Mouse (Mus musculus) hindbrain, postnatal 0 days (tissue): Measurements from ENCODE around the gene Slc18a2. TPM values are rescaled to one million over a fixed set of nuclear protein-coding genes. Genes with fewer than 3 reads are reported as not detected.

Experiments used
- ATAC-seq: fragments of 200-750 bp; cut with Nextera tagmentation; 2 replicates; pipeline ENCODE4 v1.8.0; 2017; ENCODE audit warnings: mild to moderate bottlenecking, moderate TSS enrichment, moderate library complexity
- DNase-seq: peaks from one replicate; pipeline ENCODE4 v3.0.0-alpha.2; 2015; ENCODE audit warnings: low spot score
- H3K27ac ChIP-seq: fragments of 300-500 bp; sonication (generic); 2 replicates; pipeline ENCODE4 v1.5.1; 2014; ENCODE audit warnings: mild to moderate bottlenecking
- H3K27me3 ChIP-seq: fragments of 300-500 bp; sonication (generic); 2 replicates; pipeline ENCODE4 v1.6.1; 2014; ENCODE audit warnings: low read length, mixed read lengths; ENCODE audit not compliant: insufficient read depth
- H3K36me3 ChIP-seq: fragments of 300-500 bp; sonication (generic); 2 replicates; pipeline ENCODE4 v1.6.1; 2014; ENCODE audit warnings: low read length, mixed read lengths; ENCODE audit not compliant: insufficient read depth
- H3K4me1 ChIP-seq: fragments of 300-500 bp; sonication (generic); 2 replicates; pipeline ENCODE4 v1.6.1; 2014; ENCODE audit warnings: antibody characterized with exemption, low read length, mixed read lengths; ENCODE audit not compliant: insufficient read depth
- H3K4me2 ChIP-seq: fragments of 300-500 bp; sonication (generic); 2 replicates; pipeline ENCODE4 v1.6.1; 2014; ENCODE audit warnings: low read depth, mild to moderate bottlenecking, low read length, moderate library complexity, mixed read lengths
- H3K4me3 ChIP-seq: fragments of 300-500 bp; sonication (generic); 2 replicates; pipeline ENCODE4 v1.5.1; 2014; ENCODE audit warnings: low read length
- H3K9ac ChIP-seq: fragments of 300-500 bp; sonication (generic); replicated peaks from 2 replicates; pipeline ENCODE4 v1.6.1; 2014; ENCODE audit warnings: mild to moderate bottlenecking, low read length, moderate library complexity, mixed read lengths
- H3K9me3 ChIP-seq: fragments of 300-500 bp; sonication (generic); 2 replicates; pipeline ENCODE4 v1.6.1; 2016; ENCODE audit warnings: low read length, mixed read lengths
- CTCF ChIP-seq: IDR thresholded peaks from 2 replicates; pipeline ENCODE4 v1.5.1; 2016; ENCODE audit warnings: antibody characterized with exemption, control low read depth, low read depth
- WGBS: fragments of 180-500 bp; shearing (Covaris S2); extraction: QIAGEN DNeasy Blood & Tissue Kit; methylation state at CpG from one replicate; pipeline ENCODE4 v1.1.7; 2014; 5-methylcytosine and 5-hydroxymethylcytosine counted together
- polyA plus RNA-seq: library from polyadenylated mRNA; unstranded; fragments of >200 nt; fragmentation: Nextera tagmentation; extraction: Ambion mirVana; gene quantifications from 2 replicates; pipeline ENCODE4 v1.2.1, GENCODE M21; 2015
- total RNA-seq: library from RNA; depleted of rRNA; stranded (reverse); fragments of >200 nt; gene quantifications from 2 replicates; pipeline ENCODE4 v1.2.3, GENCODE M21; 2014; rRNA removed

Gene Slc18a2
- total RNA-seq (11.4 and 13.7 TPM in 2 replicates), polyA plus RNA-seq (21.3 and 21.7 TPM in 2 replicates)

- ATAC-seq (peak; percentile 53), DNase-seq (peak; percentile 22)
- H3K27me3 ChIP-seq: peaks cover 8% of the 10 kb centered on the region
- peak within 1 kb of the TSS; percentile 35 for H3K4me3 ChIP-seq
- H3K27ac ChIP-seq: no peak within 1 kb of the TSS
- no peaks in the 10 kb centered on the region for H3K36me3 ChIP-seq
- peak within 1 kb of the TSS; percentile 62 for H3K4me2 ChIP-seq
- H3K9ac ChIP-seq: 0 out of 2 replicates have a peak within 1 kb of the TSS, but pooled peaks have one; percentile 41
- no peak for TF ChIP-seq CTCF
- H3K9me3 ChIP-seq: no peaks in the 10 kb centered on the region
- peaks cover 5% of the 10 kb centered on the region; the same call in 1 of the 2 replicates for H3K4me1 ChIP-seq
- WGBS: under 1% methylated on average over 53 of the region's 55 CpGs
Measured at GRCm38 (mm10) chr19:59260718-59261442, at the start of gene Slc18a2. Slc18a2 (plus strand) TSS chr19:59260896.

DNA sequence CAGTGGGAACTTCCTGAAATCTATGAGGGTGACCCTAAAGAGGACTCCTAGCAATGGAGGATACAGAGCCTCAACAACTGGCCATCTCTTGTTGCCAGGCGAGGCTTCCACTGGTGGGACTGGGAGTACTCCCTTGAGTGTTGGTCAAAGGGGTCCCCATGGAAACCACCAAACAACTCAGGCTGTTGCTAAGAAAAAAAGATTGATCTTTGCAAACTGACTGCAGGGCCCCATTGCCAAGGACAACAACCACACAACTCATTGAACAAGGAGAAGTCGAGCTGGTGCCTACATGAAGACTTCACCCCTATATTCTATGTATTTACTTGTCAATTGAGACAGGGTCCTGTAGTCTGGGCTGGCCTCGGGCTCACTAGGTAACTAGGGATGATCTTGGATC lies 43.8 kb upstream of the Slc18a2 start:
- Histone ChIP-seq H3K4me3 (no peak overlapping the region), H3K36me3 (no peaks in the 10 kb centered on the region), H3K27ac (no peak overlapping the region), H3K27me3 (no peaks in the 10 kb centered on the region), H3K9ac (no peak overlapping the region), H3K9me3 (no peaks in the 10 kb centered on the region), H3K4me2 (no peak overlapping the region), H3K4me1 (no peaks in the 10 kb centered on the region)
- no peak for ATAC-seq
- WGBS: 51% methylated on average over 3 of the region's 3 CpGs
- no peak for DNase-seq
- TF ChIP-seq CTCF: no peak

GRCm38 (mm10) chr19:59218991-59219390 lies 41.7 kb upstream of the Slc18a2 start, which contains the start of gene Kcnk18:
Kcnk18 (plus strand) TSS chr19:59219214.
- Histone ChIP-seq H3K36me3 (no peaks in the 10 kb centered on the region), H3K4me2 (no peak within 1 kb of the TSS), H3K27me3 (no peaks in the 10 kb centered on the region), H3K4me3 (no peak within 1 kb of the TSS), H3K9ac (no peak within 1 kb of the TSS), H3K9me3 (no peaks in the 10 kb centered on the region), H3K4me1 (no peaks in the 10 kb centered on the region), H3K27ac (no peak within 1 kb of the TSS)
- DNase-seq (no peak), ATAC-seq (no peak)
- TF ChIP-seq CTCF: no peak
- 93% methylated on average over 8 of the region's 8 CpGs for WGBS

DNA sequence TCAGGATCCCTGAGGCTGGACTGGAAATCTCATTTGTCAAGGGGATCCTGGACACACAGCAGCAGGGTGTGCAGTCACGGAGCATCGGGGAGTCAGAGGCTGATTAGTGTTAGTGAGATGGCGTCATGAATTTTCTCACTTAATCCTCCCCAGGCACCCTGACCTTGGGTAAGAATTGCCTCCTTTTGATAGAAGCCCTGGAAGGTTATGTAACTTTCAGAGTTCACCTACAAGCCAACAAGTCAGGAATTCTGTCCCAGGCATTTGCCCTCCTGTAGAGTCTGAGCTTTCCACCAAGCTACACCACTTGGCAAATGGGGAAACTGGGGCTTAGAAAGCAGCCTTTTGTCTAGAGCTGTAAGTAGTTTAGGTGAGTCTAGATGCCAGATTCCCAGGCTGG lies 39.6 kb upstream of the Slc18a2 start:
- DNase-seq (no peak), ATAC-seq (no peak)
- no peaks in the 10 kb centered on the region for H3K4me1 ChIP-seq
- H3K9ac ChIP-seq: no peak overlapping the region
- no peaks in the 10 kb centered on the region for H3K27me3 ChIP-seq
- H3K4me3 ChIP-seq: no peak overlapping the region
- H3K27ac ChIP-seq: no peak overlapping the region
- no peak overlapping the region for H3K4me2 ChIP-seq
- no peak for TF ChIP-seq CTCF
- H3K9me3 ChIP-seq: no peaks in the 10 kb centered on the region
- 55% methylated on average over 3 of the region's 3 CpGs for WGBS
- no peaks in the 10 kb centered on the region for H3K36me3 ChIP-seq

- Histone ChIP-seq H3K36me3 (no peaks in the 10 kb centered on the region), H3K27ac (no peak overlapping the region), H3K27me3 (no peaks in the 10 kb centered on the region), H3K4me1 (no peaks in the 10 kb centered on the region), H3K4me2 (no peak overlapping the region), H3K4me3 (no peak overlapping the region), H3K9ac (no peak overlapping the region), H3K9me3 (no peaks in the 10 kb centered on the region)
- ATAC-seq (no peak), DNase-seq (no peak)
- WGBS: 74% methylated on average over 3 of the region's 3 CpGs
- TF ChIP-seq CTCF: no peak
Measured at GRCm38 (mm10) chr19:59228376-59228775, 32.3 kb upstream of the Slc18a2 start.

DNA sequence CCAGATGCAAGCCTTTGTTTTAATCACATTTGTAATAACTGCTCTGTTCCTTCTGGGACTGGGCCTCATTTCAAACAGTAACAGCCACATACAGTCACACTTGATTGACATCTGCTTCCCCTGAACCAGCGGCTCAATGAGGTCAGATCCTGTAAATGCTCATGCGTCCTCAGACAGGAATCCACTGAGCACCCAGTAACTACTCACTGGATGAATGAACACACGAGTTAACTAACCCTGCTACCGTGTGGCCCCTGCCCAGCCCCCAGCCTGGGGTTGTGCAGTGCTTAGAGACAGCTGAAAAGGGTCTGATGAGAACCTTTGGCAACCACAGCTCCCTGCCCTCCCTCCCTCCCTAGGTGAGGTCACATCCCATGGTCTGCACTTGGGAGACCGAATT lies 27.9 kb upstream of the Slc18a2 start:
- no peak for TF ChIP-seq CTCF

DNA sequence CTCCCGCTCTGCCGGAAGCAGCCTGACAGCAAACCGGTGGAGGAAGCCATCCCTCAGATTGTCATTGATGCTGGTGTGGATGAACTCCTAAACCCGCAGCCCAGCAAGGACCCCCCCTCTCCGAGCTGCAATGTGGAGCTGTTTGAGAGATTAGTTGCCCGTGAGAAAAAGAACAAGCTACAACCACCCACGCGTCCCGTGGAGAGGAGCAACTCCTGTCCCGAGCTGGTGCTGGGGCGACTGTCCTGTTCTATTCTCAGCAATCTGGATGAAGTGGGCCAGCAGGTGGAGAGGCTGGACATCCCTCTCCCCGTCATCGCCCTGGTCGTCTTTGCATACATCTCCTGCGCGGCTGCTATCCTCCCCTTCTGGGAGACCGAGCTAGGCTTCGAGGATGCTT lies 25.7 kb upstream of the Slc18a2 start:
- Histone ChIP-seq H3K4me1 (no peaks in the 10 kb centered on the region), H3K27me3 (no peaks in the 10 kb centered on the region), H3K9me3 (no peaks in the 10 kb centered on the region), H3K9ac (no peak overlapping the region), H3K4me2 (no peak overlapping the region), H3K4me3 (no peak overlapping the region), H3K36me3 (no peaks in the 10 kb centered on the region), H3K27ac (no peak overlapping the region)
- DNase-seq (no peak), ATAC-seq (no peak)
- 87% methylated on average over 18 of the region's 18 CpGs for WGBS
- TF ChIP-seq CTCF: no peak

More for the DNA sequence above, 27.9 kb upstream of the Slc18a2 start:
- Histone ChIP-seq H3K4me1 (no peaks in the 10 kb centered on the region), H3K36me3 (no peaks in the 10 kb centered on the region), H3K4me3 (no peak overlapping the region), H3K27me3 (no peaks in the 10 kb centered on the region), H3K9ac (no peak overlapping the region), H3K4me2 (no peak overlapping the region), H3K9me3 (no peaks in the 10 kb centered on the region), H3K27ac (no peak overlapping the region)
- no peak for DNase-seq
- no peak for ATAC-seq
- WGBS: 70% methylated on average over 5 of the region's 5 CpGs
